9 mouse cellular contexts compared by ENCODE assay signal in the genomic region with DNA sequence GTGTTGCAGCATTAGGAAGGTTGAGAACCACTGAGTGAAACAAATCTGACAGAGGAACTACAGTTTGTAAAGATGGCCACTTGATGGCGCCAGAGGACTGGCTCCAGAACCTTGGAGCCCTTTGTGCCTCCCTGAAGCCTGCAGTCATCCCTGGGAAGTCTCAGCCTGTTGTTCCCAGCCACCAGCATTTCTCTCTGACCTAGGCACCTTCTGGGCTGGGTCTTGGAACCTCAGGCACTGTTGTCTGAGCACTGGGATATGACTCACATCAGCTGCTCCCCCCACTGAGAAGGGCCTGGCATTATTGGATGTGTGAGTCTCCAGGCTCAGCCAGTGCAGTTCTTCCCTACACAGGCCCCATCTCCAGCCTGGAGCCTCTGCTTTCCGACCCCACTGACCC. TPM values are rescaled to one million over a fixed set of nuclear protein-coding genes. Genes with fewer than 3 reads are reported as not detected.
DNase-seq lines count a peak whose midpoint lies in the region; ATAC-seq and TF ChIP-seq lines count a peak whose summit lies in the region.
"Had no signal": no experiment of that assay in that cellular context is flagged by ENCODE, and none has a peak within 500 bp of the region (broad histone marks: within the 10 kb centered on the region; RNA-seq: fewer than 3 reads in every experiment).

No protein-coding gene starts in this region.

- no peaks in the 10 kb centered on the region for H3K9me3 ChIP-seq in heart, embryonic 12.5 days (replicated peaks)
- H3K9me3 ChIP-seq in kidney, postnatal 0 days (replicated peaks; ENCODE audit: low read length): no peaks in the 10 kb centered on the region
- no peaks in the 10 kb centered on the region for H3K9me3 ChIP-seq in stomach, embryonic 15.5 days

- peak; percentile 97 for TF ChIP-seq CTCF in kidney, postnatal 0 days (IDR thresholded peaks at IDR 0.05; ENCODE audit: low read depth)
- TF ChIP-seq CTCF in liver, adult 2 months (IDR thresholded peaks at IDR 0.05; ENCODE audit: low read depth, low read length): peak; percentile 89

- WGBS in heart, embryonic 12.5 days: 33% methylated on average over 2 of the region's 2 CpGs
- 20% methylated on average over 2 of the region's 2 CpGs for WGBS in kidney, postnatal 0 days
- 20% methylated on average over 2 of the region's 2 CpGs for WGBS in liver, adult 2 months
- WGBS in stomach, embryonic 15.5 days: 26% methylated on average over 2 of the region's 2 CpGs

- H3K4me2 ChIP-seq in heart, embryonic 12.5 days: no peak overlapping the region
- no peak overlapping the region for H3K4me2 ChIP-seq in kidney, postnatal 0 days (ENCODE audit: low read length)
- no peak overlapping the region for H3K4me2 ChIP-seq in stomach, embryonic 15.5 days

- no peaks in the 10 kb centered on the region for H3K79me2 ChIP-seq in liver, adult 2 months (ENCODE audit: control insufficient read depth, insufficient read depth, low read length)

- peaks cover 22% of the 10 kb centered on the region for H3K4me1 ChIP-seq in heart, embryonic 12.5 days (replicated peaks)
- H3K4me1 ChIP-seq in kidney, postnatal 0 days (replicated peaks; ENCODE audit: insufficient read depth, low read length): no peaks in the 10 kb centered on the region; the same call in 1 of the 2 replicates
- H3K4me1 ChIP-seq in liver, adult 2 months (ENCODE audit: control insufficient read depth, insufficient read depth, low read length): no peaks in the 10 kb centered on the region
- 0 out of 2 replicates have a peak, but pooled peaks cover 2% of the 10 kb centered on the region for H3K4me1 ChIP-seq in stomach, embryonic 15.5 days

- ATAC-seq in erythroid progenitor cell, adult 5-6 weeks (replicated peaks; ENCODE audit: low FRiP score, poor library complexity, severe bottlenecking): 0 out of 2 replicates have a peak, but pooled peaks have one; percentile 48
- ATAC-seq in heart, embryonic 12.5 days (ENCODE audit: insufficient number of reproducible peaks, low FRiP score): peak; percentile 65
- ATAC-seq in kidney, postnatal 0 days (replicated peaks; ENCODE audit: low FRiP score, low read depth): peak; percentile 55; the same call in 1 of the 2 replicates
- ATAC-seq in stomach, embryonic 15.5 days (ENCODE audit: insufficient read depth, low FRiP score, low read depth): peak; percentile 59; the same call in 1 of the 2 replicates

- no peak overlapping the region for H3K4me3 ChIP-seq in heart, embryonic 12.5 days
- H3K4me3 ChIP-seq in kidney, postnatal 0 days (replicated peaks; ENCODE audit: low read depth, low read length): no peak overlapping the region
- no peak overlapping the region for H3K4me3 ChIP-seq in liver, adult 2 months (ENCODE audit: insufficient read depth, low read depth, low read length)
- no peak overlapping the region for H3K4me3 ChIP-seq in stomach, embryonic 15.5 days (replicated peaks)
- H3K4me3 ChIP-seq: erythroblast, embryonic 14.5 days had no signal

- peaks cover 32% of the 10 kb centered on the region for H3K36me3 ChIP-seq in heart, embryonic 12.5 days
- H3K36me3 ChIP-seq in kidney, postnatal 0 days (ENCODE audit: insufficient read depth, low read length): peaks cover 15% of the 10 kb centered on the region
- no peaks in the 10 kb centered on the region; the same call in 1 of the 2 replicates for H3K36me3 ChIP-seq in liver, adult 2 months (ENCODE audit: control insufficient read depth, insufficient read depth, low read length)
- 0 out of 2 replicates have a peak, but pooled peaks cover 7% of the 10 kb centered on the region for H3K36me3 ChIP-seq in stomach, embryonic 15.5 days

- no peak overlapping the region for H3K27ac ChIP-seq in heart, embryonic 12.5 days (ENCODE audit: poor library complexity, severe bottlenecking)
- H3K27ac ChIP-seq in kidney, postnatal 0 days: no peak overlapping the region
- no peak overlapping the region for H3K27ac ChIP-seq in liver, adult 2 months (replicated peaks; ENCODE audit: insufficient read depth, low read depth, low read length)
- H3K27ac ChIP-seq in stomach, embryonic 15.5 days: no peak overlapping the region

- no peak for TF ChIP-seq POLR2A in liver, adult 2 months (IDR thresholded peaks at IDR 0.05; ENCODE audit: extremely low read depth, insufficient read depth, low read length)

- no peak overlapping the region for H3K9ac ChIP-seq in heart, embryonic 12.5 days
- H3K9ac ChIP-seq in kidney, postnatal 0 days (ENCODE audit: low read depth, low read length): 0 out of 2 replicates have a peak overlapping the region, but pooled peaks have one; percentile 13
- H3K9ac ChIP-seq in liver, adult 2 months (ENCODE audit: low read depth, low read length): no peak overlapping the region
- H3K9ac ChIP-seq in stomach, embryonic 15.5 days: no peak overlapping the region

- no peaks in the 10 kb centered on the region for H3K27me3 ChIP-seq in heart, embryonic 12.5 days (replicated peaks)
- no peaks in the 10 kb centered on the region for H3K27me3 ChIP-seq in kidney, postnatal 0 days (ENCODE audit: insufficient read depth, low read length)
- no peaks in the 10 kb centered on the region for H3K27me3 ChIP-seq in liver, adult 2 months (ENCODE audit: control insufficient read depth, insufficient read depth, low read length)
- H3K27me3 ChIP-seq in stomach, embryonic 15.5 days (replicated peaks): no peaks in the 10 kb centered on the region

- peak; percentile 78 for DNase-seq in CD4-positive, CD25-positive, alpha-beta regulatory T cell, adult 2 months (ENCODE audit: low read depth, low spot score)
- DNase-seq in brain, embryonic 18.5 days (ENCODE audit: low read depth, low spot score): peak; percentile 61
- DNase-seq in kidney, postnatal 0 days (ENCODE audit: low spot score): peak; percentile 95
- peak; percentile 40 for DNase-seq in liver, adult 2 months (ENCODE audit: extremely low read depth, low read depth, low spot score)
- peak; percentile 22 to 55 for DNase-seq in natural killer cell, adult 2 months (ENCODE audit: low spot score in 2 of 2)

RNA-seq across cellular contexts. Expression of gene Cops3, which starts 40.4 kb away (rescaled TPM):
- total RNA-seq in erythroid progenitor cell, adult 5-6 weeks (2015; ENCODE audit: low replicate concordance): 57.4 and 74.6 TPM in 2 replicates
- 40.9 and 42.7 TPM in 2 replicates for total RNA-seq in erythroid progenitor cell, adult 5-6 weeks (2017; ENCODE audit: low replicate concordance)
- polyA plus RNA-seq in heart, embryonic 12.5 days (2016; fragmentation: Nextera tagmentation; extraction: Ambion mirVana): 158 and 163 TPM in 2 replicates
- 144 and 156 TPM in 2 replicates for polyA plus RNA-seq in kidney, postnatal 0 days (2015; fragmentation: Nextera tagmentation; extraction: Ambion mirVana)
- 63.4 and 65.4 TPM in 2 replicates for total RNA-seq in liver, adult 2 months (2014; rRNA removed)
- polyA plus RNA-seq in liver, adult 2 months (2012; rRNA removed): 11.8 and 12.3 TPM in 2 replicates
- polyA plus RNA-seq in stomach, embryonic 15.5 days (2015; fragmentation: Nextera tagmentation; extraction: Ambion mirVana): 175 and 192 TPM in 2 replicates

RNA-seq across cellular contexts. Expression of gene Nt5m, which starts 40.8 kb away (rescaled TPM):
- 2.9 and 7.9 TPM in 2 replicates for total RNA-seq in erythroid progenitor cell, adult 5-6 weeks (2015; ENCODE audit: low replicate concordance)
- 2.1 and 2.5 TPM in 2 replicates for total RNA-seq in erythroid progenitor cell, adult 5-6 weeks (2017; ENCODE audit: low replicate concordance)
- polyA plus RNA-seq in heart, embryonic 12.5 days (2016; fragmentation: Nextera tagmentation; extraction: Ambion mirVana): 35.7 and 36.2 TPM in 2 replicates
- polyA plus RNA-seq in kidney, postnatal 0 days (2015; fragmentation: Nextera tagmentation; extraction: Ambion mirVana): 41.1 and 42.4 TPM in 2 replicates
- 6.9 and 9.3 TPM in 2 replicates for total RNA-seq in liver, adult 2 months (2014; rRNA removed)
- 19.3 and 21.6 TPM in 2 replicates for polyA plus RNA-seq in liver, adult 2 months (2012; rRNA removed)
- polyA plus RNA-seq in stomach, embryonic 15.5 days (2015; fragmentation: Nextera tagmentation; extraction: Ambion mirVana): 31.7 and 35.1 TPM in 2 replicates

Comparison
In these comparisons a context has a peak if more than half of its experiments do, and no peak if none do; other contexts are left out.
1. DNase-seq: peak in every context shown above with its lines; median percentile 95 in kidney, postnatal 0 days; 78 in CD4-positive, CD25-positive, alpha-beta regulatory T cell, adult 2 months; 61 in brain, embryonic 18.5 days; 40 in liver, adult 2 months; 38 in natural killer cell, adult 2 months.
2. RNA of gene Cops3, which starts 40.4 kb away (polyA plus RNA-seq): 175 to 192 TPM in stomach, embryonic 15.5 days, 158 to 163 TPM in heart, embryonic 12.5 days and 144 to 156 TPM in kidney, postnatal 0 days; 11.8 to 12.3 TPM in liver, adult 2 months; every median in the first group is over 10 times any median in the second.
3. Peak in every context shown above with its lines, with median percentiles within 50 percentile points of each other: ATAC-seq.